In genomic region chr4:107422176-107422575, GRCm38 (mm10) we compare ENCODE assay signal across 9 mouse cellular contexts. TPM values are rescaled to one million over a fixed set of nuclear protein-coding genes. Genes with fewer than 3 reads are reported as not detected.
DNase-seq lines count a peak whose midpoint lies in the region; ATAC-seq and TF ChIP-seq lines count a peak whose summit lies in the region.
"Had no signal": no experiment of that assay in that cellular context is flagged by ENCODE, and none has a peak within 500 bp of the region (broad histone marks: within the 10 kb centered on the region; RNA-seq: fewer than 3 reads in every experiment).

No protein-coding gene starts in this region.

- H3K4me3 ChIP-seq in left cerebral cortex, adult 2 months: no peak overlapping the region
- no peak overlapping the region for H3K4me3 ChIP-seq in embryonic facial prominence, embryonic 15.5 days (replicated peaks)
- no peak overlapping the region for H3K4me3 ChIP-seq in midbrain, embryonic 16.5 days (ENCODE audit: low read depth, low read length)
- H3K4me3 ChIP-seq: embryonic facial prominence, embryonic 12.5 days had no signal

- H3K4me1 ChIP-seq in embryonic facial prominence, embryonic 15.5 days: peaks cover 14% of the 10 kb centered on the region
- peaks cover 4% of the 10 kb centered on the region; the same call in 1 of the 2 replicates for H3K4me1 ChIP-seq in midbrain, embryonic 16.5 days (ENCODE audit: control insufficient read depth, insufficient read depth, low read length)
- H3K4me1 ChIP-seq: embryonic facial prominence, embryonic 12.5 days had no signal

- WGBS in embryonic facial prominence, embryonic 15.5 days: 20% methylated on average over 6 of the region's 6 CpGs
- WGBS in midbrain, embryonic 16.5 days: 17% methylated on average over 6 of the region's 6 CpGs

- H3K9ac ChIP-seq in embryonic facial prominence, embryonic 15.5 days: no peak overlapping the region
- H3K9ac ChIP-seq in midbrain, embryonic 16.5 days (ENCODE audit: low read depth, low read length): no peak overlapping the region
- H3K9ac ChIP-seq: embryonic facial prominence, embryonic 12.5 days; lung, embryonic 15.5 days had no signal

- H3K27me3 ChIP-seq in embryonic facial prominence, embryonic 15.5 days: no peaks in the 10 kb centered on the region
- H3K27me3 ChIP-seq in midbrain, embryonic 16.5 days (ENCODE audit: control insufficient read depth, insufficient read depth, low read depth, low read length): peaks cover 4% of the 10 kb centered on the region

- intact Hi-C loops in left cerebral cortex, adult 2 months (cut with DNase I): loop anchor here (1.0 kb wide), 1 partner anchor 231 kb away; no protein-coding TSS in a partner anchor

- no peaks in the 10 kb centered on the region; the same call in 1 of the 2 replicates for H3K36me3 ChIP-seq in embryonic facial prominence, embryonic 15.5 days
- H3K36me3 ChIP-seq in midbrain, embryonic 16.5 days (ENCODE audit: control insufficient read depth, insufficient read depth, low read length): no peaks in the 10 kb centered on the region

- H3K27ac ChIP-seq in left cerebral cortex, adult 2 months: no peak overlapping the region
- H3K27ac ChIP-seq in embryonic facial prominence, embryonic 15.5 days (replicated peaks): peak overlapping the region; percentile 80
- no peak overlapping the region for H3K27ac ChIP-seq in midbrain, embryonic 16.5 days (ENCODE audit: low read length)
- H3K27ac ChIP-seq: lung, embryonic 15.5 days had no signal

- H3K4me2 ChIP-seq in embryonic facial prominence, embryonic 15.5 days (replicated peaks): no peak overlapping the region
- H3K4me2 ChIP-seq in midbrain, embryonic 16.5 days (ENCODE audit: low read length): peak overlapping the region; percentile 41; the same call in 1 of the 2 replicates

- H3K9me3 ChIP-seq in embryonic facial prominence, embryonic 15.5 days (replicated peaks): no peaks in the 10 kb centered on the region
- H3K9me3 ChIP-seq in midbrain, embryonic 16.5 days (replicated peaks; ENCODE audit: control insufficient read depth, low read length, poor library complexity, severe bottlenecking): no peaks in the 10 kb centered on the region
- H3K9me3 ChIP-seq: embryonic facial prominence, embryonic 12.5 days; lung, embryonic 15.5 days had no signal

- ATAC-seq in embryonic facial prominence, embryonic 15.5 days (ENCODE audit: insufficient number of reproducible peaks, low FRiP score, low TSS enrichment, low read depth): no peak
- no peak for ATAC-seq in midbrain, embryonic 16.5 days

- DNase-seq in left cerebral cortex, adult 2 months (ENCODE audit: extremely low spot score in 1 of 2, low spot score in 2 of 2): no peak
- DNase-seq in left cerebral cortex, adult 8-10 months (ENCODE audit: low spot score in 2 of 2): no peak
- peak; percentile 26 for DNase-seq in adrenal gland, postnatal 25 days
- DNase-seq in layer of hippocampus, postnatal 10 days (ENCODE audit: low spot score in 2 of 2): peak; percentile 27 to 41
- DNase-seq in spleen, adult 18-20 months: no peak

- peak; percentile 66 for TF ChIP-seq CTCF in left cerebral cortex, adult 2 months (IDR thresholded peaks at IDR 0.05)

RNA-seq across cellular contexts. Expression of gene Glis1, which starts 12.2 kb away (rescaled TPM):
- 1 to 10 TPM; 1.5 to 2.9 TPM for total RNA-seq in left cerebral cortex, adult 2 months (2021)
- 1 to 10 TPM in 3 of 4 experiments, under 1 TPM in 1; 0.89 to 2.8 (median 1.2) TPM for total RNA-seq in left cerebral cortex, adult 8-10 months (2022)
- total RNA-seq in adrenal gland, postnatal 25 days (2021): 0.79 TPM in 1 of 2 replicates, not detected in the other
- 35.3 and 37.4 TPM in 2 replicates for polyA plus RNA-seq in embryonic facial prominence, embryonic 15.5 days (2015; fragmentation: Nextera tagmentation; extraction: Ambion mirVana)
- 1 to 10 TPM; 1.1 to 2.4 TPM for total RNA-seq in layer of hippocampus, postnatal 10 days (2021)
- 2.3 and 2.4 TPM in 2 replicates for polyA plus RNA-seq in midbrain, embryonic 16.5 days (2015; fragmentation: Nextera tagmentation; extraction: Ambion mirVana)

RNA-seq across cellular contexts. Expression of gene Ndc1, which starts 54.6 kb away (rescaled TPM):
- 1 to 10 TPM; 9.6 to 10.0 TPM for total RNA-seq in left cerebral cortex, adult 2 months (2021)
- 10 to 100 TPM in 2 of 4 experiments, 1 to 10 TPM in 2; 9.1 to 12.8 (median 10.4) TPM for total RNA-seq in left cerebral cortex, adult 8-10 months (2022)
- 12.3 and 14.2 TPM in 2 replicates for total RNA-seq in adrenal gland, postnatal 25 days (2021)
- 26.0 and 27.9 TPM in 2 replicates for polyA plus RNA-seq in embryonic facial prominence, embryonic 15.5 days (2015; fragmentation: Nextera tagmentation; extraction: Ambion mirVana)
- total RNA-seq in layer of hippocampus, postnatal 10 days (2021): 10 to 100 TPM; 17.2 to 17.6 TPM
- polyA plus RNA-seq in midbrain, embryonic 16.5 days (2015; fragmentation: Nextera tagmentation; extraction: Ambion mirVana): 19.3 and 19.8 TPM in 2 replicates

Comparison
In these comparisons a context has a peak if more than half of its experiments do, and no peak if none do; other contexts are left out.
1. DNase-seq: peak in adrenal gland, postnatal 25 days (single experiment) and layer of hippocampus, postnatal 10 days (2 of 2); none in left cerebral cortex, adult 2 months (0 of 2), left cerebral cortex, adult 8-10 months (0 of 2) and spleen, adult 18-20 months (0 of 2).